Mouse (Mus musculus) megakaryocyte, embryonic 14.5 days (primary cell): ENCODE data around the gene Pdia5.

Experiments used
- FLI1 ChIP-seq: IDR thresholded peaks from 2 replicates; pipeline ENCODE4 v1.6.1; 2012; ENCODE audit warnings: low read length, inconsistent platforms, mixed read lengths
- GATA1 ChIP-seq: IDR thresholded peaks from 3 replicates; pipeline ENCODE4 v1.6.1; 2012; ENCODE audit warnings: mixed read lengths, low read length, inconsistent platforms, borderline replicate concordance

DNA sequence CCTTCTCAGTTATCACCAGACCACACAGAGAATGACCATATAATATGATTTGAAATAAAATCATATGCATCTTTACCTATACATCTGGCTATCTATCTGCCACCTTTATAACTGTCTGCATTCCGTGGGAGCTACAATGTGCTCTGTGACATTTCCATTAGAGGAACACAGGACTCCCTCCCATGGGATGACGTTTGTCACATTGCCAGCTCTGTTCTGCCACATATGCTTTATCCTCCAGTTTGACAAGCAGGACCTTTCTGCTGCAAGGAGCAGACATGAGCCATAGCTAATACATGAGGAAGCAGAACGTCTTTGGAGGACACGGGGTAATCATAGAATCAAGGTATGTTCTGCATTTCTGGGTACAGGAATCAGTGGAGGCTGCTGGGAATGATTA is 33.5 kb upstream of the Pdia5 start:
- no peak for TF ChIP-seq GATA1
- TF ChIP-seq FLI1: no peak
